Mouse (Mus musculus) monocyte, adult 2 months (primary cell): Measurements from ENCODE around the gene Tnp2.

Experiments
- DNase-seq, 2 experiments: peaks; one replicate each; pipeline ENCODE4 v3.0.0; 2022; ENCODE audit warnings: low spot score in 2 of 2, low read depth in 1 of 2

Gene Tnp2

GRCm38 (mm10) chr16:10769661-10770060 is 18.8 kb downstream of the Tnp2 start:
- DNase-seq: no peak

DNA sequence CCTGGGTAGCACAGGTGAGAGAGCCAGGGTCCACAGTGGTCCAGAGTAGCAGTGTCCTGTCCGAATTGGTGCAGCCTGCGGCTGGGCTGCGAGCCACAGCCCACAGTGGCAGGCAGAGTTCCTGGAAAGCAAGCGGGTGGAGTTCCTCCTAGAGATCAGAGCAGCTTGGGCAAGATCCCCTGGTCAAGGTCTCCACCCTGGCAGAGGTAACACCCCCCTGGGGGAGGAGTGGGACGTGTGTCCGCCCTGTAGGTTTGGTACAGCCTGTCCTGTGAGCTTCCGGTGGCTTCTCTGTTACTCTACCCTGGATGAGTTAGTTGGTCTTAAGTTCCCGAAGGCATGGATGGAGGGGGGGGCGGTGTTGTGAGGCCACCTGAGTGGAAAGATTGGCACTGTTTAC is 19.6 kb downstream of the Tnp2 start:
- peak; percentile 19 to 28 for DNase-seq

GRCm38 (mm10) chr16:10767158-10767557 is 21.3 kb downstream of the Tnp2 start:
- DNase-seq: peak in 1 of 2 experiments; percentile 45

GRCm38 (mm10) chr16:10764323-10764722 is 24.1 kb downstream of the Tnp2 start:
- DNase-seq: no peak

DNA sequence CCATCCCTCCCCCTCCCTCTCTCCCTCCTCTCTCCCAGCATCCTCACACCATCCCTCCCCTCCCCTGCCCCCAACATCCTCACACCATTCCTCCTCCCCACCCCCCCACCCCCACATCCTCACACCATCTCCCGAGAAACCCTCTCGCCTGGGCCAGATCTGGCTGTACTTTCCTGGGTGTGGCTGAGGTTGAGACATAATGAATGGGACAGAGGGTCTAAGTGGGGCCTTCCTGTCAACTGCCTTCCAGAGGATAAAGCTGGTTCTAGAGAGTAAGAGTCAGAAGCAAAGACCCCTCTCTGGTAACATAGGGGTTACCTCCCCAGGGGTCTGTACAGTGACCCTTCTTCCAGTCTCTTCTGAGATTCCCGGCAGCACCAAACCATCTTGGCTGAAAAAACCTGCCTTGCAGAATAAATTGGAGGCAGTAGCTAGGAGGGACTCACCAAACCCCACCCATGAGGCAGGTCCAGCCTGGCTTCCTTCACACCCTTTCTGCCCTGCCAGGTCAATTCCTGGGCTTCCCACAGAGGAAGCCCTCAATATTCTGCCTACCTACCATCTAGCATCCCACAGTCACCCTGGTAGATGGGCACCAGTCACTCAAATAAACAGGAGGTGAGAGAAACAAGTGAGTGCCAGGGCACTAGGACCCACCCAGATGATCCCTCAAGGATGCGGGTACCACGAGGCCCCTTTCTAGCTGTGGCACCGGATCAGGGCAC is 24.8 kb downstream of the Tnp2 start:
- DNase-seq: no peak

GRCm38 (mm10) chr16:10762569-10763180 is 25.8 kb downstream of the Tnp2 start:
- no peak for DNase-seq

- DNase-seq: no peak
Measured at GRCm38 (mm10) chr16:10761182-10761581, 27.3 kb downstream of the Tnp2 start.

DNA sequence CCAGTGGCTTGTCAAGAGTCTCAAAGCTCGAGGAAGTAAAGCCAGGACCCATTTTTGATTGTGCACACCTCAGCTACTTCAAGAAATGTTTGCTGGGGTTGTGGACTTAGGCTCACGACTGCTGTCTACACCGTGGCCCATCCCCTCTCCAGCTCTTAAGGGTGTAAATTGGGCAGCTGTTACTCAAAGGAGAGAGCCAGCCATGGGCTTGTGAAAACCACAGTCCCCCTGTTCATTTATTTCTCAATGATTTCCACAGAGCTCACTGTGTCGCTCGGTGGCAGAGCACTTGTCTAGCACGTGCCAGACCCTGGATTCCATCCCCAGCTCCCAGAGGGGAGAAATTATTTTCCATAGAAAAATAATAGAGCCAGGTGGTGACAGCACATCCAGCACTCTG is 32.3 kb downstream of the Tnp2 start:
- DNase-seq: no peak

DNA sequence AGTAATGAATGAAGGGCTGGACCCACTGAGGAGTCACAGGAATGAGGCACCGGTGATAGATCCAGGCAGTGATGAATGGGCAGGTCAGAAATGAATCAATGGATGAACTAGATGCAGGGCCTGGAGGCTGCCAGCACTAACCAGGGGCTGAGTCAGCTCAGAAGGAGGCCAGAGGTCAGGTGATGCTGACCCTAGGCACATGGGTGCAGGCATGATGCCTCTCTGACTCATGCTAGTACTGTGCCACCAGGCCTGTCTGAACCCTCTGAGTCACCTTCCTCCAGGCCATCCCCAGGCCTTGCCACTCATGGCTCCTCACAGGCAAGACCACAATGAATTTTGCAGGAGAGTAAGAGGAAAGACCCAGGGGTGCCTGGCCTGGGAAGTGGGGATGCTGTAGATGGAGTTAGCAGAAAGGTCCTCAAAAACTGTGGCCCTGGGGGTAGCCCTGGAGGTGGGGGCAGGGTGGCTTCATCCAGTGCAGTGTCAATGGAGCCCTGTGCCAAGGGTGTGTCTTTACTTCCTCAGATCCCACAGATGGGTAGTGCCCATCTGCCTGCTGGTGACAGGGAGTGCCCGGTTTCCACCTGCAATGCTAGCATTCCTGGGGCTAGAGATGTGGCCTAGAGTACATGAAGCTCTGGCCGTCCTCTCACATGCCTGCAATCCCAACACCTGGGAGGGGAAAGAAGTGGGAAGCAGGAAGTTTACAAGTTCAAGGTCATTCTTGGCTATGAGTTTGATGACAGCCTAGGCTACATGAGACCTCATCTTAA is 33.8 kb downstream of the Tnp2 start:
- DNase-seq: peak in 1 of 2 experiments; percentile 10

DNA sequence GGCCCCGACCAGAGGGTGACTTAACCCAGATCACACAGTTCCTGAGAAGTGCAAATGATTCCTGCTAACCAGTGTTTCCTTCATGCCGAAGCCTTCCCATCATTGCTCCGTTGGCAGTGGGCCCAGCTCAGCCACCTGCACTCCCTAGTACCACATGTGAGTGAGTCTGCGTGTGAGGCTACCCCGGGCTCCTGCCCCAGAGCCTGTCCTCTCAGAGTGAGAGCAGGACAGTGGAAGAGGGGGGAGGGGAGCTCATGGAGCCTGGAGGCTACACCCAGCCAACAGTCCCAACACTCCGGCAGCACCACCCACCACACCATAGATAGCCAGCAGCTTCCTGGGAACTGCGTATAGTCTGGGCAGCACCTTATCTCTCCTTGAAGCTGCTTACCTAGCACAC is 38.6 kb downstream of the Tnp2 start:
- no peak for DNase-seq

- no peak for DNase-seq
Measured at GRCm38 (mm10) chr16:10749226-10749625, 39.2 kb downstream of the Tnp2 start.

DNA sequence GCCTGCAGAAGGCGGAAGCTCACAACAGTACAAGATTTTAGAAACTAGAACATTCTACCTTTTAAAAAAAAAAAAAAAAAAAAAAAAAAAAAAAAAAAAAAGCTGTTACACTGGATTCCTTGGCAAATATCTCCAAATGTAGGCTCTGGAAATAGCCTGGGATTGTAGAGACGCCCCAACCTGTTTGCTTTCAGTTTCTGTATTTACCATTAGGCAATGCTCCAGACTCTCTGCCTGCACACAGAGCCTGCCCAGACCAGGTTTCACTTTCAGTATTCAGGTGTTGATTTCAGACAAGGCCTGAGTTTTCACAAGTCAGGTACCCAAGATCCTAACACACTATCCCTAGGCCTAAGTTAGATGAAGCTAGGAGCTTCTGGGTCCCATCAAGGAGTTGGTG is 47.4 kb downstream of the Tnp2 start:
- no peak for DNase-seq

DNA sequence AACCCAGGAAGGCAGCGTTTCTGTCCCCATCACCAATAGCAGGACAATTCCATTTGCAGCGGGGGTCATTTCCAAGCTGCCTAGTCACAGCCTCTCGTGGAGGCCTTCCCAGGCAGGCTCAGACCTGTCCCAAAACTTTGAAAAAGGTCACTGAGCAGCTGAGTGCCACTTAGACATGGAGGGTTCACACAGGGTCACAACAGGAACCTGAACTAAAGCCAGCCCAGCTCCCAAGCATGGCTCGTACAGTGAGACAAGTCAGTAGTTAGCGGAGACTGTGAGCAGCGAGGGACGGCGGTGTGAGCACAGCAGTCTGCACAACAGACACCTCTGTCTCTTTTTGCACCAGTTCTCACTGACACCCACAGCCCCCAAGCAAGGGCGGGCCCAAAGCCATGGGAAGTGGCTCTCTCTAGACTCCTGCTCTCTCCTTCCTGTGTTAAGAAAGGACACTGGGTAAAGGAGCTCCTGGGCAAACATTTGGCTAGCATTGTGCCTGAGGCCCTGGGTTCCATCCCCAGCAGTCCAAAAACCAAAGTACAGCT is 48.5 kb downstream of the Tnp2 start:
- DNase-seq: no peak

DNA sequence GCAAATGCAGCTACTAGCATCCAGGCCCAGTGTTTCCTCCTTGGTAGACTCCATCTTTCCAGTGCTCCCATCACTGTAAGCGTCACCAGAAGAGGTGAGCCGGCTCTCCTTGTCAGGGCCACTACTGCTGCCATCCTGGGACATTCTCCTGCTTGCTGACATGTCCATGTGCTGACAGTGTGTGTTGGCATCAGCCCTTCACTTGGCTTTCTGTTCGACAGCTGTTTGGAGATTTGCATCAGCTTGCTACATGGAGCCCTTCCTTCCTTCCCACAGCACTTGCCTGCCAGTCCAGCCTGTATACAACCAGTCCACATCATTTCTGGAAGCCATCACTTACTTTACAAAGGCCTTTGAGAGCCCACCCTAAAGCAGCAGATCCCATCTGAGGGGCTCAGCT is 49.6 kb downstream of the Tnp2 start:
- DNase-seq: no peak
